Mouse (Mus musculus): ENCODE data around the gene Gm29049. TPM values are rescaled to one million over a fixed set of nuclear protein-coding genes. Genes with fewer than 3 reads are reported as not detected.
"Not testable (repeated sequence)": the region's sequence is repeated elsewhere in the genome, so short reads cannot be mapped to it uniquely, and the experiment has no call there.

Gene Gm29049
- polyA plus RNA-seq (2015; fragmentation: Nextera tagmentation; extraction: Ambion mirVana), result not detected in 2 replicates

DNA sequence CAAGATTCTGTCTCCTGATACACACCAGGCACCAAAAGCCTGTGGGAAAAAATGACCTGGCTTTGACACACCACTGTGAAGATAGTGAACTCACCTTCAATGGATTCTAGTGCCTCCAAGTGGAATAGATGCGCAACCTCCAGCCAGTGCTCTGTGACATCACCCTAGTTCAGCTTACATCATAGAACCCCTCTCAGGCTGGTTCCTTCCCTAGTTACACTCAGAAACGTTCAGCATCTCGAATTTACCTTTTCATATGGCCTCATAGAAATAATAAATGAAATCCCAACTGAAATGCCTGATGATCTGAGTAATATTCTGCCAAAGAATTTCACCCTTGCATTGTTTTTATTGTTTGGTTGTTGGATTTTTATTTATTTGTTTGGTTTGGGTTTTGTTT is at the start of gene Gm29049:
TSS of gene Gm29049 (minus strand) at position 101 of the 400 bp plus-strand sequence.
- H3K4me1 ChIP-seq; H3K27ac ChIP-seq; H3K36me3 ChIP-seq; H3K27me3 ChIP-seq; H3K9me3 ChIP-seq (replicated peaks); H3K9ac ChIP-seq; H3K4me3 ChIP-seq (replicated peaks); H3K4me2 ChIP-seq; ATAC-seq (replicated peaks; ENCODE audit: low FRiP score): not testable (repeated sequence)
- WGBS, result 23% methylated on average over 2 of the region's 3 CpGs

Other genes starting within 250 kb of the Gm29049 start
- gene Gm20825, start 74.3 kb upstream of the Gm29049 start, polyA plus RNA-seq (2015; fragmentation: Nextera tagmentation; extraction: Ambion mirVana), result not detected in 2 replicates